Mouse (Mus musculus) frontal cortex, postnatal 10 days (tissue): ENCODE measurements around the gene Nmb.
"Not testable (repeated sequence)": the region's sequence is repeated elsewhere in the genome, so short reads cannot be mapped to it uniquely, and the experiment has no call there.

Experiments
- DNase-seq, 2 experiments: peaks; one replicate each; pipeline ENCODE4 v3.0.0; 2022; ENCODE audit warnings: low spot score in 2 of 2, mixed read lengths in 1 of 2

Gene Nmb

DNA sequence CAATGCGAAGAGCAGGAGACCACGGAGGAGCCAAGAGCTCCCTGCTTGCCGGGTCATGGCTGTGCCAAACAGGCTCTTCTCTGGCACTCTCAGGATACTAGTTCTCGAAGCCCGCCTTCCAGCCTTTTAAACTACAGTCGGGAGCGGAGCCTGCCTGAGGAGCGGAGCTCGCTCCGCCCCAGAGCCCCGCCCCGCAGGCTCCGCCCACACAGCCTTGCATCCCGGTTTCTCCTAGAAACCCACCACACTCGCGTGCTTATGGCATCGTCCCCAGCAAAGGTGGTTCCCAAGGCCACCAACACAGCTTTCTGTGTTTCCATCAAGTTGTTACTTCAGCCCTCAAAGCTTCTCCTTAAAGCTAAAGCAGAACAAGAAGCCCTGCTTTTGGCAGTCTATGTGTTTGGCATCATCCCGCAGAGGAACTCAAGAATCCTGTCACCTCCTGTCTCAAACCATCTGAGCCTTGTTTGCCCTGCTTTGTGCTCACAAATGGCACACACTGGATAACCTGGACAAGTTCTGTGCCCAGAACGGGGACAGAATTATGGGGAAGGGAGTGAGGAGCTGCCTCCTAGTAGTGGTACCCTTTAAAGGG is at the start of gene Nmb:
Gene Nmb (minus strand): TSS at position 156 of the 595 bp plus-strand sequence.
- DNase-seq = peak; percentile 58 to 65

DNA sequence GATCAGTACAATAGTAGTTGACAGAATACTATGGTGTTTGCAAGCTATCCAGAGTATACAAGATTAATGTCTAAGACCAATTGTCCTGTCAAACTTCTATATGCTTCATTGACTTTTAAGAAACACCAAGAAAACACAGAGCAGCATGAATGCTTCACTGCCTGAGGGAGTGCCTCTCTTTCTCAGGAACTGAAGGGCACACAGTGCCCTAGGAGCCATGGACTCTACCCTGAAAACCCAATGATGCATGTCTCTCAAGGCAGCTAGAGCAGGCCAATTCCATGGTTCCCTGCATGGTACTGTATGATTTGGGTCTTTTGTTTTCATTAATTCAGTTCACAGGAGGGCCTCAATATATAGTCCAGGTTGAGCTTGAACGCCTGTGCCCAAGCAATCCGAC is 49.4 kb upstream of the Nmb start:
- DNase-seq = no peak

DNA sequence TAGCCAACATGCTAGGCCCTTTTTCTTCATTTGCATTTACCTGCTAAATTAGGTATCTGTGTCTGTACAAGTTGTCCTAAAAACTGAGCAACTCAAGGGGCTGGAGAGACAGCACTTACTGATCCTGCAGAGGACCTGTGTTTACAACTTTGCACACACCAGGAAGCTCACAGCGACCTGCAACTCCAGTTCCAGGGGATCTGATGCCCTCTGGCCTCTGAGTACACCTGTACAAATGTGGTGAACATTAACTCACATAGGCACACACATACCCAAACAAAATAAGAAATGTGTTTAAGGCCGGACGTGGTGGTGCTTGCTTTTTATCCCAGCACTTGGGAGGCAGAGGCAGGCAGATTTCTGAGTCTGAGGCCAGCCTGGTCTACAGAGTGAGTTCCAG is 47.3 kb upstream of the Nmb start:
- no peak for DNase-seq

DNA sequence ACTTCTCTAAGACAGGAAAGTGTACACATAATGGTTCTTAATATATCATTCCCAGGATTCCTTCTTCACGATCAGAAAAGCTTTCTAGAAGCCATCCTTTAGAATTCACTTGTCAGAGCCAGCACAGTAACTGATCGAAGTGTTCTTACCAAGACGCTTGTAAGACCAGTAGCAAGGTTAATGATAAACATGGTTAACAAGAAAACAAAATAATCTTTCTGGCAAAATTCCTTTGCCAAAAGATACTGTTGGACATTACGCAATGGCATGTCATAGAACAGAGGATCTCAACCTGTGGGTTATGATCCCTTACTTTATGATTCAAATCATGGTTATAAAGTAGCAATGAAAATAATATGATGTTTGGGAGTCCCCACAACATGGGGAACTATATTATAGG is 46.6 kb upstream of the Nmb start:
- DNase-seq = no peak

DNA sequence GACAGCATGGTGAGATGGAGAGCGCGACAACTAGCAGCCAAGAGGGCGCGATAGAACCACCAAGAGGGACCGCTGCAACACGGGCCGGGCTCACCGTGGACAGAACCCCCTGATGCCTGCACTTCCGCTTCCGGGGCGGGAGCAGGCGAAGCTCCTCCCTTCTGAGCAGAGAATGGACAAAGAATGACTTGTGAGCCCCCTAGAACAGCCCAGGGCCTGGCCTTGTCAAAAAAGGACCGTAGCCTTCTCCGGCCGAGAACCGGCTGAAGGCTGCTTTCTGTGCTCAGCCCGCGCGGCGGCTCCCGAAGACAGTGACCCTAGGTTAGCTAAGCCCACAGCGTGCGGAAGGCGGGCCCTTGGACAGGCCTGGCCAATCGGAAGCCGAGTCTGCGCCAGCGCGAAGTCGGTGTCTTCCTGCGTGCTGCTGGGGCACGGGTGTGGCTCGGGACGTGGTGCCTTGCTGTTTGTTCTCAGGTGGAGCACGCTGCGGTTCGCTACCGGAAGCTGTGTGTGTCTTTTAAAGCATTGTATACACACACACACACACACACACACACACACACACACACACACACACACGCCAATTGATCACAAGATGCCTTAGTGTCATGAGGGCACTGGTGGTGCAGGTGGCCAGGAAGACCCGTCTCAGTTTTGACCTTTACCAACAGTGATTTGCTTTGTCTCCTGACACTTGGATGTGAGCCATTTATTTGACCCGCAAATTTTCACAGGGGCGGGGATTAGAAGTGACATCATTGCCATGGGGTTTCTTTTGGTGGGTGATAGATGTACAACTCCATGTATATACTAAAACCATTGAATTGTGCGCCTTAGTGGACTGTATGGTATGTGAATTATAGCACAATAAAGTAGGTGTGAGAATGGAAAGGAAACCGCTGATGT is 42.8 kb upstream of the Nmb start, which contains the start of gene Sec11a:
Gene Sec11a (minus strand): TSS at position 336 of the 906 bp plus-strand sequence.
- peak; percentile 90 to 93 for DNase-seq

DNA sequence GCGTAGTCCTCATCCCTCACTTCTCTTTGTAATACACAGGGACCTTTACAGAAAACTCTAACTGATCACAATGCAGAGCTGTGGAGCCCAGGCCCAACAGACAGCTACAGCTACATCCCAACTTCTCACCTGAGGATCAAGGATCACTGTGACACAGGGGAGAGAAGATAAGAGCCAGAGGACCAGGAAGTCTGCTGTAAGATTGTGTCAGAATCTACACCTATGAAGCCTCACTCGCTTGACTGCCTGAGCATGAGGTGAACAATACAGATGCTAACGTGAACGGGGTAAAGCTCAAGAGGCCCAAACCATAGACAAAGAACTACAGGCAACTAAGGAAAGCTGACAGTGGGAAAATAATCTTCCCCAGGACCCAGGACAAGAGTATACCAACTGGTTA is 34.9 kb upstream of the Nmb start:
- no peak for DNase-seq

DNA sequence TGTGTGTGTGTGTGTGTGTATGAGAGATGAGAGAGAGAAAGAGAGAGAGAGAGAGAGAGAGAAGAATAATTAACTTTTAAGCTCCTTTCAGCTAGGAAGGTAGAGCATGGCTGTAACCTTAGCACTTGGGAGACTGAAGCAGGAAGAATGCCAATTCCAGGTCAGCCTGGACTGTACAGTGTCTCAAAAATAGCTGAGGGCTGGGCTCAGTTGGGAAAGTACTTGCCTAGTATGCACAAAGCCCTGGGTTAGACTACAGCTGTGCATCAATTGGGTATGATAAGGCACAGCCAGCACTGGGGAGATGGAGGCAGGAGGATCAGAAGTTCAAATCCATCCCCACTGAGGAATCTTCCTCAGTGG is 32.4 kb upstream of the Nmb start:
- DNase-seq = not testable (repeated sequence)

DNA sequence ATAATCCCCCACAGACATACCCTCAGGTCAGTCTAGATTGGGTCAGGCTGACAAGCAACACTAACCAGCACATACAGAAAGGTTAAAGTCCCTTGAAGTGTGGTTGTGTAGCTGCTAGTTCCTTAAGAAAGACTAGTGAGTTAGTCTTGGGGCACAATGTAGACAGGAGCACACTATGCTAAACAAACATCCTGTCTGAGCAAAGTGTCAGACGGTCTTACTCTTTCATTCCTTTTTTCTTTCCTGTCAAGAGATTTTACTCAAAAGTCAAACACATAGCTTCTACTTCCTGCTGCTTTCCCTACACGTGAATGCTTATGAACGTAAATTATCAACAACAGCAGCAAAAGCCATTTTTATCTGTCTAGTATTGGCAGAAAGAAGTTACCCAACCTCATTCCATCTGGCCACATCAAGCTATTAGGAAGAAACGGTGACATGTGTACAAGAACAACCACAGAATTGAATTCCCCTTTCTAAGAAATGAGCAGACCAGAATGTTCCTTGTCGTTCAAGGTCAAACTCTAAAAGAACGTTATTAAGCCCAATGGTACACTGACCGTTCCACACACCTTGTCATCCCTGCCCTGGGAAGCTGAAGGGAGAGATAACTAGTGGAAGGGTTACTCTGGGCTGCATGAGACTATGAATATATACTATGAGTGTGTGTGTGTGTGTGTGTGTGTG is 31.9 kb upstream of the Nmb start:
- DNase-seq = not testable (repeated sequence)

DNA sequence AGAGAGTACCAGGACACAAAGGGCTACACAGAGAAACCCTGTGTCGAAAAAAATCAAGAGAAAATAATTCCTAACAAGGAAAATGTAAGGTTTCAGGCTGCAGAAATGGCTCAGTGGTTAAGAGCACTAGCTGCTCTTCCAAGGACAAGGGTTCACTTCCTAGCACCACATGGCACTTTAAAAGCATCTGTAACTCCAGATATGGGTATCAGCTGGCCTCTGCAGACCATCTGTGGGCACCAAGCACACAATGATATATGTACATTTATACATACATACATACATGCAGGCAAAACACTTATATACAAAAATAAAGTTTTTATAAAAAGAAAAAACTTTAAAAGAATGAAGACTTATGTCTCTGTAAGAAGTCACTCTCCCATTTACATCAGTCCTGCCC is 31.0 kb upstream of the Nmb start:
- DNase-seq = no peak

DNA sequence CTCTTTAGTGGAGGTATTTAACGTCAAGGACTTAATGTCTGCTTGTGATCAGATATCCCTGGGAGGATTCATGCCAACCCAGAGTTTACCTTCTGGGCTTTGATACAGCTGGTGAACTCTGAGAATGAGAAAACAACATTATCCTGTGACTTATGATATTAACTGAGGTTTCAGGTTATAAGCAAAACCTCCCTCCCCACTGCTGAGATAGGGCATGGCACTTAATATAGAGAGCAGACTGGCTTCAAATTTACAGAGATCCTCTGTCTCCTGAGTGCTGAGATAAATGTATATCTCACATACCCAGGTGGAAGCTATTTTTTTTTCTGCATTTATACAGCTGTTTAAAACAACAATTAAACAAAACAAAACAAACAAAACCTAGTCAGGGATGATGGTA is 27.9 kb upstream of the Nmb start:
- DNase-seq = no peak

DNA sequence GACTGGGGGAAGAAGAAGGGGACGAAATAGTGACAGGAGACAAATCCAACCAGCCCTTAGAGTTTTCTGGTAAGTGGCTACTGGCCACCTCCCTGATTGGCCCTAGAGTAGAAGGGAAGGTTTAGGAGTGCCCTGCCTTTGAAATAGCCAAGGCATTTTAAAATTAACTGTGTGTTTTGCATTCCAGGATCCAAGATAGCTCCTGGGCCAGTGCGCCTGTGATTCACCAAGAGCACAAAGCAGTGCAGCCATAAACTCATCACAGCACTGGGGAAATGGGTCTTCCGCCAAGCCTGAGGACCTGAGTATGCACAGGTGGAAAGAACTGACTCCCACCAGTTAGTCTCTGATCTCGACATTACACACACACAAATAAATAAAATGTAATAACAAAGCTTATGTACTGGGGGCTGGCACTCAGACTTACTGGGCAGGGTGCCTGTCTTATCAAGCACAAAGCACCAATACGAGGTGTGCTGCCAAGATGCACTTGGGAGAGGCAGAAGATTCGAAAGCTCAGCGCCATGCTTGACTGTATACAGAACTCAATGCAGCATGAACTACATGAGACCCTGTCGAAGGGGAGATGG is 26.8 kb upstream of the Nmb start:
- no peak for DNase-seq

DNA sequence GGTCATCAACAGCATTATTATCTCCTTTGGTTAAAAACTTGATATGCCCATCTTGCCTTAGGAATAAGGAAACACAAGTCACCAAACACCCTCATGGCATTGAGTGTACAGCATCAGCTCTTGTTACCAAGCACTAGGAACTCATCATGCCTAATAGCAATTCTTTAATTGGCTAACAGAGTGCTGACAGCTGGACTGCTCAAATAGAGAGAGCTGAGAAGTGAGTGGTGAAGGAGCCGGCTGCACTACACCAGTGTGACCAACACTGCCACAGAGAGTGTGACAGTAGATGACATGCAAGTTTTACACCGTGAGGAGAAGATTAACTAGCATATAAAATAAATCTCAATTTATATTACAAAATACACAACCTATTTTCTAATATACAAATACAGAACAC is 18.3 kb upstream of the Nmb start:
- no peak for DNase-seq

DNA sequence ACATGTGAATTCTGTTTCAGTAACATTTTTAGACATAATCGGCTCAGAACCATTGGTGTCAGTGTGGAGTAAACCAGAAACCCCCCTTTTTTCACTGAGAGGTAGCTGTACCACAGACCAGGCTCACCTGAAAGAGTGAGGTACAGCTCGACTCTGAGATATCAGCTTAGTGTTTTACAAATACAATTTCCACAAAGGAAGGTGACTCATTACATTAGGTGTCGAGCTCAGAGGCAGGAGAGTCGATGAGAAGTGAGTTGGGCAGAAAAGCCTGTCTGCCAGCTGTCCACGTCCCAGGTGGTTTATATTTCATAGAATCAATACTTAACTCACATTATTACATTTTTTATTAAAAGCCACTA is 14.8 kb upstream of the Nmb start:
- DNase-seq = no peak

DNA sequence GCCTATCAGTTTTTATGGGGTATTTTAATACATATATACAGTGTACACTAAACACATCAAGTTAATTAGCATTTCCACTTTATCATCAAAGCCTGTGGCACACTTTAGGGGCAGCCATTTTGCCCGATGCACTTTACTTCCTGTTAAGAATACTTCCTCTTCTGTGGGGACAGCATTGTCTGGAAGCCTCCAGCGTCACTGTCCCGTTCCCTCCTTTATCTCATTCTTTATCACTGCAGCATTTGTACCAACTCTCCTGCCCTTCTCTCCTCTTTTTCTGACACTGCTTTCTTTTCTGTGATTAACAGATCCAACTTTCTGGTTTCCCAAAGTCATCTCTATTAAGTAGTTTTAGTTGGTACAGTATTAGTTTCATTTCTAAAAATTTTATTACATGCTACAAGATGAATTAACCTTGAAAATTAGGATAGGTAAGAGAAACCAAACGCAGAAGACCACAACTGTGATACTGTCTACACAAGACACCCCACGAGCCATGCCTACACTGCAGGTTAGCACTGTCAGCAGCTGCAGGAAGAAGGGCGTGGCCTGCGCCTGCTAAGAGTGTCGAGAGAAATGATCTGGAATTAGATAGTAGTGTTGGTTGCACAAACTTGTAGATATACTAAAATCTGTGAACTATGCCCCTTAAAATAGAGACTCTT is 14.2 kb upstream of the Nmb start:
- DNase-seq = no peak

DNA sequence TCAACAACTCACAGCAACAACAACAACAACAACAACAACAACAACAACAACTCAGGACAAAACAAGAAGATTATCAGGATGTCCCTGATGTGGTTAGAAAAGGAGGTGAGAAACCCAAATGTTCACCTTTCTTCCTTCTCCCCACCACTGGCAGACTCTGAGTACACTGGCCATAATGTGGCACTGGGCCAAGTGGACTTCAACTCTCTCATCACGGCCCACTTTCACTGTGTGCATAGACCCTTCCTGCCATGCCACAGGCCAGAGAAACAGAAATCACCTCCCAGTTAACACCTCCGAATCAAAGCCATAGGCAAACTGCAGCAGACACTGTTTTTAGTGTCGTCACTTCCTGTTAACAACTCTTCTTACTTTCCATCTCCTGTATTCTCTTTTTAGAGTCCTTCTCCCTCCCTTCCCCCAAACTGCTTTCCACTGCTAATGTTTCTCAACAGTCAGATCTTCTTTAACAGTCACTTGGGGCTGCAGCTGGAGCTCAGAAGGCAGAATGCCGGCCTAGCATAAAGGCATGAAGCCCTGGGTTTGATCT is 13.1 kb upstream of the Nmb start:
- no peak for DNase-seq

DNA sequence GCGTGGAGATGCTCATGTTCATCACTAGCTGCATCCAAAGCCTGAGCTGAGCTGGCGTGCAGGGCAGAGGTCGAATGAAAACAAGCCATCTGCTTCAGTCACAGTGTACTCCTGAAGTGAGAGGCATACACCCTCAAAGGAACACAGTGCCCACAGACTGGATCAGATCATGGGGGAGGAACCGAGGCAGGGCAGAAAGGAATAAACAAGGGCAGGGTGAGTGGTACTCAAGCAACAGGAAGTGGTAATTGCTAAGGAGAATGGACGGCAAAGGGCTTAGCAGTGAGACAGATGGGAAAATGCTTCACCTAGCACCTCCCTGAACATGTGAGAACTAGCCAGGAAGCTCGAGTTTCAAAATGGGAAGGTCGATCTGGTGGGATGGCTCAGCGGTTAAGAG is 7.6 kb upstream of the Nmb start:
- DNase-seq = no peak

DNA sequence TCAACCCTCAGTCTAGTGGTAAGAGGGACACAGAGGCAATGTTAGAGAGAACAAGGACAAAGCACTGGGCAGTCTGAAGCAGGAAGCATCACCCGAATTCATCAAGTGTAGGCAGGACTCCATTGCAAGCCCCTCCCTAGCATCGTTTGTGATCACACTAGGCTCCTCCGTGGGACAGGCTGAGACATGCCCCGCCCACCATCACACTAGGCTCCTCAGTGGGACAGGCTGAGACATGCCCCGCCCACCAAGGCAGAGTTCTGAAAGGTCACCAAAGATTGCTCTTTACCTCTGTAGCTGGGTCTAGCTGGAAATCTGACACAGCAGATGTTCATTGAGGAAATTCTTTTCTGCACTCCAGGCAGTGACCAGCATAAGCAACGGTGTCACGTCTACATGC is 6.2 kb upstream of the Nmb start:
- DNase-seq = no peak

DNA sequence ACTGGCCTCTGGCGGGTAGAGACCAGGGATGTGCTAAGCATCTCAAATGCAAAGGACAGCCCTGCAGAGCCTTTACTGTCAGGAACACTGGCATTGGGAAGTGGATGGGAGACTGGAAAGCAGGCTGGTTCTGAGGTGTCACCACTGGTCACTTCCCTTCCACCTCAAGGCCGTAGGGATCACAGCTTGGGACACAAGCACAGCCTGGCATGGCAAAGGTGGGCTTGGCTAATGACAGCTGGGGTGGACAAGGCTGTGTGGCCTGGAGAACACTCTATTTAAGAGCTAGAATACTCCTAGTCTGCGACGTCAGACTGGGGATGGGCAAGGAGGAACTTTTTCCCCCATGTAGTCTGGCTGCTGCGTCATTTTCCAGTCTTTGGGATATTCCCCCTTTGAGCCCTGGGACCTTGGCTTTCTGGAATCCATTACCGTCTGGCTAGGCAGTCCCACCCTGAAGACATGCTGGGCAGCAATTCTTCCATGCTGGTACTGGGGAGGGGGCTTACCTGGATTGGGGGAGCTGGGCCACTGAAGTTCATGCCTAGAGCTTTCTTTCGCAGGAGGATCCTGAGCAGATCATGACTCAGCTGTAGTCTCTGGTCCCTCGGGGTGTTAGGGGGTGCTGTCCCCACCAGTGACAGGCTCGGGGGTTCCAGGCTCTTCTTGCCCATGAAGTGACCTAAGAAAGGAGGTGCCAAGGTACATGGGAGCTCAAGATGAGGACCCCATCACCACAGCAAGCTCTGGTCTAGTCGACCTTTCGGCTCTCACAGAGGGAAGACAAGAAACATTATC is 1.1 kb downstream of the Nmb start:
- no peak for DNase-seq

DNA sequence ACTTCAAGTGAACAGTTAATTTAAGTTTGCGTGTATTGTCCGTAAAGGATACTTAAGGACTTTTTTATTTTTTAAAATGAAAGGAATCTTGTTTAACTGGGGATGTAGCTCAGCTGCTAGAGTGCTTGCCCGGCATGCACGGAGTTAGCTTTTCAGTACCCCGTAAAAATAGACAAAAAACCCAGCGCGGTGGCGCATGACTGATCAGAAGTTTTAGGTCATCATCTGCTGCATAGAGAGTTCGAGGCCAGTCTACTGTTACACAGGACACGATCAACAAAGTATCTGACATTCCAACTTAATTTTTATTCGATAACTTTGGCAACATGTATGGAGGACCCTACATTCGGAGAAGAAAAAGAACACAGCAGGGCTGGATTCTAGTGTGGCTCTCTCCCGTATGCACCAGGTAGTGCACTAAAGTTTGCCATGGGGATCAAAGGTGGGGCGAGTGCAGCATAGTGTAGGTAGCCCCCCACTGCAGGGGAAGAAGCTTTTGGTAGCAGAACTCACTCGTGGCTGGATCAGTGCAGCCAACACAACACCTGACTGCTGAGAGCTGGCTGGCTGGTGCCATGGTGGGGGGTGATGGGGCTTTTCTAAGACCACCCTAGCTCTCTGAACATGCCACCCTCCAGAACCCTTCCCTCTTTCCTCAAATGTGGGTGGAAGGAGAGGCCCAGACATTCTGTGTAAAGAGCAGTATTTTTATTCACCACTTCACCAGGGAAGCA is 3.2 kb downstream of the Nmb start:
- no peak for DNase-seq

DNA sequence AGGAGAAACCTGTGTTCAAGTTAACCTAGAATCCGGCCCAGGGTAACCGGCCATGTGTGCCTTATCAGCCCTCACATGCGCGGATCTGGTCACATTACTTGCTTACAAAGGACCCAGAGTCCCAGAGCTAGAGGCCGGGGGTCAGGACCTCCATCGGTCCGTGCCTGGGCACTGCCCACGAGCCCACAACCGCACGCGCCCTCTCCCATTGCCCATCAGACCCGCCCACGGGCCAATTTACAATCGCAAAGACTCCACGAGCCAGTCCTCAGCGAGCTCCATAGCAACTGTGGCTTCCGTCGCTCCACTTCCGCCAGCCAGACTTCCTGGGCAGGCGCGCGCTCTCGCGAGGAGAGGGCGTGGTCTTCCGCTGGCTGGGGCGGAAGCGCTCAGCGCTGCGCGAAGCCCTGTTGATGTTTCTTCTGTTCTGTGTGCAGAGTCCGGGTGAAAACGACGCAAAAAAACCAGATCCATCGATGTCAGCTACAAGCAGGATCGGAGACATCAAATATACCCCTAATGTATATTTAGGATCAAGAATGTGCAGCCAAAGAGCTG is 3.9 kb downstream of the Nmb start, which contains the start of gene Wdr73:
Gene Wdr73 (minus strand): TSS at position 326 of the 558 bp plus-strand sequence.
- DNase-seq = peak; percentile 83 to 88
